Mouse (Mus musculus) thymus, postnatal 0 days (tissue): ENCODE measurements around the gene Pde2a. TPM values are rescaled to one million over a fixed set of nuclear protein-coding genes. Genes with fewer than 3 reads are reported as not detected.

ENCODE experiments used
- DNase-seq: peaks from one replicate; pipeline ENCODE4 v3.0.0-alpha.2; 2015; ENCODE audit warnings: low spot score
- polyA plus RNA-seq: library from polyadenylated mRNA; unstranded; fragments of >200 nt; fragmentation: Nextera tagmentation; extraction: Ambion mirVana; gene quantifications from 2 replicates; pipeline ENCODE4 v1.2.1, GENCODE M21; 2015

Pde2a gene
- polyA plus RNA-seq, 1 experiment from 2014 or later: 7.9 TPM

DNA sequence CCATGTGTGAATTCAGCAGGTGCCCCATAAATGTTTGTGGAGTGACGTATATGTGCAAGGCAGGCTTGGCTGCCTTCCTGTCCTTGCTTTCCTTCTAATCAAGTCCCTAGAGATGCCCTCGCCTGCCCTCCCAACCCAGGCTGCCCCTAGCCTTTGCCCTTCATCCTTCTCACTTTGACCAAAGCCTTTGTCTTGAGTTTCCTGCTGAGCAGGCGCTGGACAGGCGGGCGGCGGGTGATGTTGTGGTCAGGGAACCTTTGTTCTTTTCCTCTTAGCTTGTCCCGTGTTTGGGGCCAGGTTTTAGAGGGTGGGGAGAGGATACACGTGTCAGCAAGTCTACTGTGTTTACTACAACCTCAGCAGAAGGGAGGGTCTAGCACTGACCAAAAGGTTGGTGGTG is 32.2 kb downstream of the Pde2a start:
- DNase-seq: no peak

DNA sequence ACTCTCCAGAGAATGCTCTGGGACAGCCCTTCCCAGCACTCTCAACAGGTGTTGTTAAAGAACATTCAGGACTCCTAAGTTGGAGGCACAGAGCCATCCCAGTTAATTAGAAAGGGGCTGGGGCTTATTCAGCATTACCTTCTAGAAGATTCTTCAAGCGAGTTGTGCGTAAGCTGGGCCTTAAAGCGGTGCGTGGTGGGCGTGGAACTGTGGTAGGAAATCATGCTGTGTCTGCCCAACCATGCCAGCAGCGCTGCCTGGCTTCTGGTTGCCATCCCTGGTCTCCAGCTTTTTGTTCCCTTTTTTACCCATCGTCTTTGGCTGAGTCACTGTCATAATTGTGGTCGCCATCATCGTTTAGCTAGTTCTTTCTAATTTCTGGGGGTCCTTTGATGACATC is 33.0 kb downstream of the Pde2a start:
- no peak for DNase-seq

DNA sequence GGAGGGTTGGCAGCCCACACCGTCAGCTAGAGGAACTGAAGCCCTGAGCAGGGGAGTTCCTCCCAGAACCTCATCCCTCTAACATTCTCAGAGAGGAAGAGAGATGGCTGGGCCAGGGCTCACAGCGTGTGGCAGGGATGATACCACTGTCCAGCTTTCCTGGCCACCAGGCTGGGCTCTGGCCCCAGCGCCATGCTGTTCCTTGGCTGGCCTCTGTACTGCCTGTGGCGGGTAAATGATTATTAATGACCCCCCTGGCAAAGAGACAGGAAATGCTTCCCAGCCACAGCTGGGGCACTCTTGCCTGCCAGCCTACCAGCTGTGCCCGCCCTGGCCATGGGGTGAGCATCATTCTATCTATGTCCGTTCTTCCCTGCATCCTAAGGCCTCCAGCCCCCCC is 33.6 kb downstream of the Pde2a start:
- DNase-seq: no peak

DNA sequence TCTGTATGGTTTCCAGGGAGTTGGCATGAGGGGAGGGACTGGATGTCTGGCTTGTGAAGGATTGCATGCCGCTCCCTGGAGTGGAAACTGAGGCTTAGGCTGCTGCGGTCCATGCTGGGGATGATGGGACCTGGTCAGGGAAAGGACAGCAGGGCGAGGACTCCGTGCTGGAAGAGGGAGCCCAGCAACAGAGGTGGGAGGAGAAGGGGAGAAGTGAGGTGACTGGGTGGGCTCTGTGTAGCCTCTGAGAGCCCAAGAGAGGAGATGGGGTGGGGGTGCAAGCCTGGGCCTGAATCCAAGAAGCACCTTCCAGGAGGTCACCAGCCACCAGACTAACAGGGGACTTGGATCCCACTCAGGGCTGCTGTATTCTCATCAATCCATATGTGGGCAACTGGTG is 34.8 kb downstream of the Pde2a start:
- DNase-seq: no peak

DNA sequence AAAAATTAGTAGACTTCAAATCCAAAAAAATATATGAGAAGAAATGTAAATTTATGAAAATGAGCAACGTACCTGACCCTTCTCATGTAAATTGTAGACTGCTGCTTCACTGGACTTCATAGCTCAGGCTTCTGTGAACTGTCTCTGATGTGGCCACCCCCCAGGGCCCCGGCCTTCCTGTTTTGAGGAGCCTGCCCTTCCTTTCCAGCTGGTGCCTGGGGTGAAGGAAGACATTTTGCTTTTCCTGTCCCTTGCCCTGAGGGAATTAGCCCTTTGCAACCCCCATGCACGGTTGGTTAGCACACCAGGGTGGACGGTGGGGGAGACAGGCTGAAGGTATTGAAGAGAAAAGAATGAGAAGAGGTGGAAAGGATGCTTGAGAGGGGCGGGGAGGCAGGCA is 35.3 kb downstream of the Pde2a start:
- DNase-seq: no peak

DNA sequence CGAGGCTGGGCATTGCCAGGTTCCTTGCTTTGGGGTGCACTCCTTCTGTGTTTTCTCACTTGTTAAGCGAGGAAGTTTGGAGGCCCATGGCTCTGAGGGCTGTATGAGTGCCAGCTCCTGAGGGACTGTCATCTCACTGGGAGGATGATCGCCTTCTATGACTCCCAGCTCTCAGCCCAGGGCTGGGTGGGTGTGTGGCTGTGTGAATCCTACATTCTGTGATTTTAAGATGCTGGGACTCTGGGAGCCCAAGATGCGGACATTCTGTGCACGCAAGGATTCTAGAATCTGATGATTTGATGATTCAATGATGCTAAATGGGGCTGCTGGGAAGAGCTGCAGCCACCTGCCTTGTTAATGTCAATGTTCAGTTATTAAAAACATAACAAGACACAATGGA is 35.8 kb downstream of the Pde2a start:
- no peak for DNase-seq

DNA sequence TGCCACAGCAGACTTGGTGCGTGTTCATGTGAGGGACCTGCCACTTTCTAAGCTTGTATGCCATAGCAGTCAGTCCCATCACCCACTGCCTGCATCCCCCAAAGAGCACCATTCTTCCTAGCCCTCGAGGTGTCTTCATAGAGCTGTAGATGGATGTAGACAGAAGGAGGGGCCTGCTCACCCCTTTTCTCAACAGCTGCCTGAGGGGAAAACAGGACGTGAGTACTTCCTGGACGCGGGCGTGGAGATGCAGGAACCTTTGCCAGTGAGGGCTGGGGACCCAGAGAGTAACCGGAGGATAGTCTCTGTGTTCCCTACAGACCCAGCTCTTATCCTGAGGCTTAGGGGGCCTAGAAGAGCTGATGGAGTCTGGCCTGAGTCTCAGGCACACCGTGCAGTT is 36.3 kb downstream of the Pde2a start:
- peak; percentile 43 for DNase-seq

DNA sequence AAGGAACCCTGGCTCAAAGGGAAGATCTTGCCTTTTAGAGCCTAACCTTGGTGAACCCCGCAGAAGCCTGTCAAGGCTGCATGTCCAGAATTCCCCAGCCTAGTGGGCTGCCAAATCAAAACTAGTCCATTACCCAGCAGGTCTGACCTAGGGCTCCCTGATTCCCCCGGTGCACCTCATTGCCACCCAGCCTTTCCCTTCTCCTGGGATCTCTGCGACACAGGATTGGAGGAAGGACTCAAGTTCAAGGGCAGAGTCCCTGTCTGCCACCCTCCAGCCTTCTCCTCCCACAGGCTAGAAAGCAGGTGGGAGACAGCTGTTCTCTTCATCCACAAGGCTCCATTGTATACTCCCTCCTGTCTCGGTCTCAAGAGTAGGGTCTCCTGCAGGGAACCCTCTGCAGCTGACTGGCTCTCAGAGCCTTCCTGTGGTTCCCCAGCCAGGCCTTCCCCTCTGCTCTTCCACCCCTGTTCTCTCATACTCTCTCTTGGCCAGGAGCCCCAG is 36.8 kb downstream of the Pde2a start:
- DNase-seq: no peak

DNA sequence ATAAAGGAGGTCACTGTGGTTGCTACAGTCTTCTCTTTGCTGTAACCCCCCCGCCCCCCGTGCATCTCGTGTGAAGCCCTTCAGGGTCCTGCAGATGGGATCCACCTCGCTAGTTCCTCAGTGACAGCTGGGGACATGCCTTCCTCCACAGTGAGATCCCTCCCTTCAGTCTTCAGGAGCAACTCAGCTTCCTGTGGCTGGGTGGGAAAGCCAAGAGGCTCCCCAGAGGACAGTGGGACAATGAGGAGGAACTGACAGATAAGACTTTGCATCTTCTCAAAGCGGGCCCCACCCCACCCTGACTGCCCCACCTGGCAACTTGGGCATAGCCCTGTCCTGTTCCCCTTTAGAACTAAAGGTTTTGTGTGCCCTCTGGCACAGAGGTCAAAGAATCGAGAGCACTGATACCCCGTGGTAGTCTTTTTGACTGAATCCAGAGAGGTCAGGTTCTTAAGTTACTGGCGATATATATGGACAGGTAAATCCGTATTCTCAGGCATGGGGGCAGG is 37.9 kb downstream of the Pde2a start:
- no peak for DNase-seq

DNA sequence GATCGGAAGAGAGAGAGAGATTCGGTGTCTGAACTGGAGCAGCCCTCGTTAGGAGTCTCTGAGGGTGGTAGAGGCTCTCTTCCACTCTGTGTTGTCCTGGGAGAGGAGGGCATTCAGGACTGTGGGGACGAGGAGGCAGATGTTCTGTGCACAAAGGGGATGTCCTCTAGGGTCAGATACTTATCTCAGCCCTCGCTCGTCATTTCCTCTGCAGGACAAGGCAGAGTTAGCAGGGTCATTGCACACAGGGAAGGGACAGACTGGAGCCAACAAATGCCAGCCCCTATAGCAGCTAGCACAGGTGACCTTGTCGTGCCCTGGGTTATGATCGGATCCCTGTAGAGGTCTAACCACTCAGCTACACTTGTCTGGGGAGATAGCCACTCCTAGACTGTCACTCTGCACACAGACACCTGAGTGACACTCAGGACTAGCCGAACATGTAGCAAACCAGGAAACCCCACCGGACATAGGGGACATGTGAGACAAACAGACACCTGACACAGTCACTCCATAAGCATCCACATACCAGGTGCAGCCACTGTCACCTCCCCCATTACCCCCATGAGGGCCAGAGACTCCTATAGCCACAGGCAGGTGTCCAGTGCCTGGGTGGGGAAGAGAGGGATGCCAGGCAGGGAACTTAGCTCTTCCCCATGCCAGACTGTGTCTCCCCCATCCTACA is 38.6 kb downstream of the Pde2a start:
- no peak for DNase-seq

DNA sequence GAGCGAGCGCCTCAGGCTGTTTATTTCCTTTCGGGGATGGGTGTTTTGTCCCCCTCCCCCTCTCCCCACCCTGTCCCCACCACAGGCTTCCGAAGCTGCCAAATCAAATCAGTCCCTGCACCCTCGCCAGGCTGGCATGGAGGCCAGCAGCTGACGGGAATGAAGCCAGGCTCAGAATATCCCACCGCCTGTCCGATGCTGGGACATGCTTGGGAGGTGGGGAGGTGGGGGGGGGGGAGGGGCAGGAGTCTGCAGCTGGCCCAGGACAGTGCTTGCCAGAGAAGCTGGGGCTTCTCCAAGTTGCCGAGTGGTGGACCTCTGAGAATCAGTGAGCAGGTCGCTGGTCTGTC is 39.1 kb downstream of the Pde2a start:
- no peak for DNase-seq

DNA sequence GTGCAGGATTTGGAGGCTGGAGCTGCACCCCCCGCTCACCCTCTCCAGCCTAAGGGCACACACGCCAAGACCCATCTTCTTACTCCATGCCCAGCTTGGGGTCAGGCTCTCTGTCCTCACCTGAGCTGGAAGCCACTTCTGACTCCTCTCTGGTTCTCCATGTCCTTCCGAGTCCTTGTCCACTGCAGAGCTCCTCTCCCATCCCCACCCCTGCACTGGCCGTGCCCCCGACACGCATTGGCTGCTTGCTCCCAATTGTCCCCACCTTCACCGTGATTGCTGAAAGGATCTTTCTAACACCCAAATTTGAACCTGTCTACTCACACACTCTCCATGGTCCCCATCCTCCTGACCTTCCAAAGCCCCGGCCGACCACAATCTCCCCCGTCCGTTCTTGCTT is 40.1 kb downstream of the Pde2a start:
- no peak for DNase-seq

DNA sequence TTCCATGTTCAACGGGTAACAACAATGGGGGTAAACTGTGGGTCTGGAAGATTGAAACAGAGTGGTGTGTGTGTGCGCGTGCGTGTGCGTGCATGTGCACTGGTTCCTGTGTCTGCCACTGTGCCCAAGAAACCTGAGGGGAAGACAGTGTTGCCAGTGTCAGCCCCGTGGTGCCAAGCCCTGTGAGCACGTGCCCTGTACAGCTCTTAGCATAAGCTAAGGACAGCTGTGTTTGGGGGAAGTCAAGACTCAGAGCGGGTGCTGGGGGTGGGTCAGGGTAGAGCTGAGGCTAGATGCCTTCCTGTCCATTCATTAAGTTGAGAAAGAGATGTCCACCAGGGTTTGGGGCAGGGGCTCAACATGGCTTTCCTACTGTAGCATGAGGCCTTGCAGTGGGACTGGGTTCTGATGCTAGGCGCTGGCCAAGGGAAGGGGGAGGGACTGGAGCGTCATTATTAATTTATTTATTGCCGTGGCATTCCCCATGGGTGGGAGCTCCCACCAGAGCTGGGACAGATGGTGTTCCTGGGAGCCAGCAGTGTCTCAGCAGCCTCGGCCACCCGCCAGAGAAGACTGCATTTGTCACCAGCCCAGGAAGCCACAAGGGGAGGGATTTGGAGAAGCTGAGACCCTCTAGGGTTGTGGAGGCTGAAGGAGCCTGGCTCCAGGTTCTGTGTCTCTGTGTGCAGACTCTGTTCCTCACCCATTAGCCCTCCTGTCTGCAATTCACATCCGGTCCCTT is 41.0 kb downstream of the Pde2a start:
- DNase-seq: no peak

DNA sequence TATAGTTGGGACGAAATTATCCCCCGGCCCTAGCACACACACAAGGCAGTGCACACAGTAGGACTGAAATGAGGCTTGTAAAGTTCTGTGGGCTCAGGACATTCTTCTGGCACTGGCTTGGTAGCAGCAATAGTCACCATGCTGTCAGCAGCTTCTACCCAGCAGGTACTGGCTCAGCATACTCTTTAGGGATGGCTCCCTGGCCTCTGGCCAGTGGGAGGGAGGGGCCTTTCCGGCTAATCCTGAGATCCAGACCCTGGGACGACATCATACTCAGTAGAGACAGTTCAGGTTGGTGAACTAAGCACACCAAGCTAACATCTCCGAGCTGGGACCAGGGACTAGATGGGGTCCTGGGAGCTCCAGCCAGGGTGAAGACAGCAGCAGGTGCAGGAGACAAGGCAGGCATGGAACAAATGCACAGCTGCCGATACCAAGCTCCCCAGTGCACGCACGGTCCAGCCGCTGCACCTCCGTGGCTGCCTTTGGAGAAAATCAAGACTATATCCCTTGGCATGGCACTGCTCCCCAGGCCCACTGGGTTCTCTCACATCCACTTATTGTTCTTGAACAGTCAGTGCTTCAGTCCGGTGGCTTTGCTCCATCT is 42.3 kb downstream of the Pde2a start:
- no peak for DNase-seq

DNA sequence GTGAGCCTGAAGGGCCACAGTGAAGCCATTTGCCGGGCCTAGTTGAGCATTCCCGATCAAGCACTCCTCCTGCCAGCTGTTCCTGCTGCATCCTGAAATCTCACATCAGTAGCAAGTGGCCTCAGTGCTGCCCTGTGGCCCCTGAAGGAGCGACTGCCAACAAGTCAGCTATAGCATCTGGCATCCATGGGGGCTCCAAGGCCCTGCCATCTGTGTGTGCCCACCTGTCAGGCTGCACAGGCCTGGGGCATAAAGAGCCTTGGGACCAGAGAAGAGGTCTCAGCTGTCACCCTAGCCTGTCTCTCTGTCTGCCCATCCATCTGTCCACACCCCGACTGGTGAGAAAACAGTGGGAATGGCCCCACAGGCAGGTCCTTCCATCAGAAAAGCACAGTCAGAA is 43.4 kb downstream of the Pde2a start:
- DNase-seq: no peak

DNA sequence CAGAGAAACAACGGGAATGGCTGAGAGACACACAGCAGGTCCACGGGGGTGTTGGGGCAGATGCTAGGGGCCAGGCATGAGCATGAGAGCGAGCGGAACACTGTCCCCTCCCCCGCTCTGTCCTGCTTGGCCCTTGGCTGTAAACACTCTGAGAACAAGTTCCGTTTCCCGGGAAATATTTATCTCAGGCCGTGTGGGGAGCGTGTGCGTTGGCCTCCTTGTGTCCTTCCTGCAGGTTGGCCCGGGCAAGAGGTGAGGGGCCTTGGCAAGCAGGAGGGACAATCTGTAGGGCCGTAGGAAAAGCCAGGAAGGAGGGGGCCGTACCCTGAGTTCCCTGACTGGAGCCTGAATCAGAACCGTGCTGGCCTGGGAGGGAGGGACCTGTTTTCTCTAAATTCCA is 43.9 kb downstream of the Pde2a start:
- DNase-seq: no peak

DNA sequence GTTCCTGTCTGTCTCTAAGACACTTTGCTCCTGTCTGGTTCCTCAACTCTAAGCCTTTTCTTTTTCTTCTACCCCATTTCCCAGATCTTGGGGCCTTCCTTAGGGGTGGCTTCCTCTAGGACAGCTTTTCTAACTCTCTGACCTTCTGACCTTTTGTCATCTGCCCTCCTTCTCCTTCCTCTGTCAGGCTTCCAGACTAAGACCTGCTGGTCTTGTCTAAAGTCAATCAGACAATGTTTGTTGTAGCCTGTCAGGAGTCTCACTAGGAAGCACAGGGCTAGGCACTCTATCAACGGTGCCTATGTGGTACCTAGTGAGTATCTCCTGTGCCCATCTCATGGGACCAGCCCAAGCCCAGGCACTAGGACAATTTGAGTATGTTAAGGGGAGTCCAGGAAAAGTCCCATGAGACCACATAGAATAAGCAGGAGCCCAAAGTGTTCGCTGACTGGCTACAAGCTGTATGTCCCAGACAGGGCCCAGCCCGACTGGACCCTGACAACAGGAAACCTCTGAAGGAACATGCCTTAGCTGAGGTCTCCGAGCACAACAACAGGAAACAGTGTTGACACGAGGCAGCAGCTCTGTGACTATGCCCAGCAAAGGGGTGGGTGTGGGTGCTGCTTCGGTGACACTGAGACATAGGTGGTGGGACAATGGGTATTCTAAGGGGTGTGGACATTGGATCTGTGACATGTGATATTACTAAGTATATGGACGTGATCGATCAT is 44.5 kb downstream of the Pde2a start:
- DNase-seq: no peak

DNA sequence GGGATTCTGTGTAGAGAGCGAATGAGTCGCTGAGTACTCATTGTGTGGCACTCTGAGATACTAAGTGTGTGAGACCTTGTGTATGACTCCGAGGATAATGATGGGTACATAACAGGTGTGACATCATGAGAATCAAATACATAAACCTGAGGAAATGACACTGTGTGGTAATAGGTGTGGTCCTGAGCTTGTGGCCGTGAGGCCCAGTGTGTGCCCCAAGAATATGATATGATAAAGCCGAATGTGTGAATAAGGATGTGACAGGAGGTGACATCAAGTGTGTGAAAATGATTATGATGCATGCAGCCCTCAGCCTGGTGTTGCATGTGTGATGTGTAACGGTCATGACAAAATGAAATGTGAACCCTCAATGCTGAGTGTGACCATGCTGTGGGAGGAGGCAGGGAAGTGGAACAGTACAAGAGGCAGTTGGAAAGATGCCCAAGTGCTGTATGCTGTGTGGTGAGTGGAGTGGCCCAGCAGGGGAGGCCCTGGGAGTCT is 45.1 kb downstream of the Pde2a start:
- DNase-seq: no peak

DNA sequence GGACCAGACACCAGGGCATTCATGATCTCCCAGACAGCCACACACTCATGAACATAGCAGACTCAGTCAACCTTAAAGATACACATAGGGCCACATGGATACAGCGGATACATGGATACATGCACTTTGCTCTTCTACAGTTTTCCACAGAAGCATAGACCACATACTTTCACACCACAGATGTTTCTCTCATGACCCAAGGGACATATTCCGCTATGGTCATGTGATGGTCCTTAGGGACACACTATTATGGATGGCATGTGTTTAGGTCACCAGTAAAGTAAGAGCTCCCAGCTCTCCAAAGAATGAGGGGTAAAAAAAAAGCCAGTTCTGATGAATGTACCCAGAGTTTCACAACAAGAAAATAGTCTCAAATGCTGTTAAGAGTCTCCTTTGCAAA is 49.9 kb downstream of the Pde2a start:
- DNase-seq: no peak

DNA sequence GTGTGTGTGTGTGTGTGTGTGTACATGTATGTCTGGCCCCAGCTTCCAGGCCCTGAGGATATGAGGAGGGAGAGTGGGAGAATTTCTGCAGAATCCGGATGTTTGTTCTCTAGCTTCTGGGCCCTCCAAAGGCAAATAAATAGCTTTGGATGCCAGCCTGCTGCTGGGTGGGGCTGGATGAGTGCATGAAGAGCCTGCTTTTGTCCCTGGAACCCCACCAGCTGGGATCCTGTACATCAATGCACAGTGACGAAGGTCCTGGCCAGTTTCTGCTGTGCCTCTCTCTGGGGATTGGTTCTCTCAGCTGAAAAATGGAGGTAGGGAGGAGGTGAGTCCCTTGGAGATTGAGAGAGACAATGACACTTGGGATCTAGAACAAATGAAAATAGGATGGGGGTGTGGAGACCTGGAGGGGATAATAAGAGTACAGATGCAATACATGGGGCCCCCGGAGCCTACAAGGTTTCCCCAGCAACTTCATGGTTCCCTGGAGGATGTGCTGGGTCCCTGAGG is 50.5 kb downstream of the Pde2a start:
- no peak for DNase-seq
